In the genomic region with DNA sequence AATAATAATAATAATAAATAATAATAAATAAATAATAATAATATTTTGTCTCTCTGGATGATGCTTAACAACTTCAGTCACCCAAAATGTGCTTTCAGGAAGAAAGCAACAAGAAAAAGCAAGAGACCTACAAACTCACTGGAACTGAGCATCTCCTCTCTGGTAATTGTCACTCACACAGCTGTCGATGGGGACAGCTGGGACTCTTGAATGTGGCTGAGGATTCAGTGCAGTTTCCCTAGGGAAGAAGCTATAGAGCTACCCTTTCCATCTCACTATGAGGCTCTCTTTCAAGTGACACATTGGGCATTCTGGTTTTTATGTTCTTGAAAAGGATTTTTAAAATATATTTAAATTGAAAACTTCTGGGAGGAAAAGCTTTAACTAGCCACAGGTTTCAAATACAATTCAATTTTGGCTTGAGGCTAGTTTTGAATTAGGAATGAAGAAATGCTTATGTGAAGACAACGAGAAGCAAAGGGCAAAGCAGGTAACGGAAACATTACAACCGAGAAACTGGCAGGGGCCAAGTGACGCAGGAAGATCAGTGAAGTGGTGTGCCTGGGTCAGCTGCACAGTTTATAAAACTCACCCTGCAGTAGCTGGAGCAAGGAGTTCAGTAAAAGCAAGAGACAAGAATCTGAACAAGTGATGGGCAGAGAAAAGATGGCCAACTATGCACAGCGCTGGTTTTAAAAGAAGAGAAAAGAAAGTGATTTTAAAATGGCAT, we compare ENCODE assay signal across 26 mouse cellular contexts.
A peak's percentile ranks its signal among the peaks of the same experiment; 100 is the strongest.
DNase-seq lines count a peak whose midpoint lies in the region; ATAC-seq and TF ChIP-seq lines count a peak whose summit lies in the region.
"Had no signal": no experiment of that assay in that cellular context is flagged by ENCODE, and none has a peak within 500 bp of the region (broad histone marks: within the 10 kb centered on the region; RNA-seq: fewer than 3 reads in every experiment).

No protein-coding gene starts in this region.

- no peak overlapping the region for H3ac ChIP-seq in myocyte (ENCODE audit: control insufficient read depth, insufficient read length)

- no peaks in the 10 kb centered on the region for H3K36me3 ChIP-seq in embryonic facial prominence, embryonic 14.5 days (ENCODE audit: control insufficient read depth, insufficient read depth, low read length)
- H3K36me3 ChIP-seq in embryonic facial prominence, embryonic 10.5 days (replicated peaks) = no peaks in the 10 kb centered on the region
- H3K36me3 ChIP-seq in myocyte (ENCODE audit: control insufficient read depth, insufficient read depth) = no peaks in the 10 kb centered on the region
- no peaks in the 10 kb centered on the region for H3K36me3 ChIP-seq in midbrain, embryonic 14.5 days (ENCODE audit: control insufficient read depth, insufficient read depth, low read length)
- H3K36me3 ChIP-seq: embryonic facial prominence, embryonic 15.5 days; forebrain, embryonic 12.5 days; forebrain, embryonic 15.5 days; hindbrain, embryonic 10.5 days; hindbrain, embryonic 13.5 days had no signal

- ATAC-seq in embryonic facial prominence, embryonic 14.5 days (ENCODE audit: low read depth) = no peak
- ATAC-seq in erythroid progenitor cell, adult 5-6 weeks (replicated peaks; ENCODE audit: low FRiP score, poor library complexity, severe bottlenecking) = no peak
- ATAC-seq in midbrain, embryonic 14.5 days (ENCODE audit: low FRiP score, low TSS enrichment) = no peak
- ATAC-seq: activated CD4-positive, CD25-positive, alpha-beta regulatory T cell, adult 4 months; forebrain, embryonic 15.5 days; hindbrain, embryonic 16.5 days; inflammation-experienced regulatory T-cells, adult 6 months had no signal

- no peak overlapping the region for H3K27ac ChIP-seq in embryonic facial prominence, embryonic 14.5 days (replicated peaks; ENCODE audit: low read depth, low read length)
- H3K27ac ChIP-seq in embryonic facial prominence, embryonic 10.5 days (replicated peaks) = no peak overlapping the region
- H3K27ac ChIP-seq in midbrain, embryonic 14.5 days (replicated peaks; ENCODE audit: low read depth, low read length) = no peak overlapping the region
- H3K27ac ChIP-seq: embryonic facial prominence, embryonic 15.5 days; forebrain, embryonic 12.5 days; forebrain, embryonic 15.5 days; hindbrain, embryonic 10.5 days; hindbrain, embryonic 13.5 days had no signal

- H3K27me3 ChIP-seq in embryonic facial prominence, embryonic 14.5 days (replicated peaks; ENCODE audit: control insufficient read depth, insufficient read depth, low read length) = no peaks in the 10 kb centered on the region
- no peaks in the 10 kb centered on the region for H3K27me3 ChIP-seq in embryonic facial prominence, embryonic 10.5 days (replicated peaks; ENCODE audit: low read depth, poor library complexity, severe bottlenecking)
- no peaks in the 10 kb centered on the region for H3K27me3 ChIP-seq in myocyte (ENCODE audit: control insufficient read depth, insufficient read depth, insufficient read length)
- no peaks in the 10 kb centered on the region for H3K27me3 ChIP-seq in midbrain, embryonic 14.5 days (ENCODE audit: control insufficient read depth, insufficient read depth, low read length)
- H3K27me3 ChIP-seq: embryonic facial prominence, embryonic 15.5 days; forebrain, embryonic 12.5 days; forebrain, embryonic 15.5 days; hindbrain, embryonic 13.5 days had no signal

- no peak overlapping the region for H3K9ac ChIP-seq in embryonic facial prominence, embryonic 14.5 days (ENCODE audit: low read depth, low read length)
- no peak overlapping the region for H3K9ac ChIP-seq in midbrain, embryonic 14.5 days (replicated peaks; ENCODE audit: low read length)
- H3K9ac ChIP-seq: embryonic facial prominence, embryonic 15.5 days; forebrain, embryonic 12.5 days; forebrain, embryonic 15.5 days; hindbrain, embryonic 13.5 days had no signal

- DNase-seq in embryonic facial prominence, embryonic 14.5 days (ENCODE audit: low spot score) = peak; percentile 56
- no peak for DNase-seq in embryonic facial prominence, embryonic 10.5 days (ENCODE audit: low spot score)
- DNase-seq in urinary bladder, postnatal 25 days (ENCODE audit: low spot score) = peak; percentile 1
- DNase-seq in urinary bladder, adult 18-20 months (ENCODE audit: low spot score in 2 of 2) = no peak
- DNase-seq in midbrain, embryonic 14.5 days = no peak
- DNase-seq: adrenal gland, adult 8-10 months; adrenal gland, postnatal 25 days; cerebellum, adult 11-12 months; cerebellum, adult 8-10 months; cerebellum, postnatal 10 days; cerebellum, postnatal 36 days; embryo, embryonic 11 days; gastrocnemius, postnatal 10 days; gastrocnemius, postnatal 36 days; heart, postnatal 36 days had no signal

- no peaks in the 10 kb centered on the region for H3K9me3 ChIP-seq in embryonic facial prominence, embryonic 14.5 days (ENCODE audit: control insufficient read depth, low read length)
- H3K9me3 ChIP-seq in embryonic facial prominence, embryonic 10.5 days = no peaks in the 10 kb centered on the region
- no peaks in the 10 kb centered on the region for H3K9me3 ChIP-seq in midbrain, embryonic 14.5 days (ENCODE audit: control insufficient read depth, low read length)
- H3K9me3 ChIP-seq: embryonic facial prominence, embryonic 15.5 days; forebrain, embryonic 12.5 days; forebrain, embryonic 15.5 days; hindbrain, embryonic 10.5 days; hindbrain, embryonic 13.5 days had no signal

- 46% methylated on average over 6 of the region's 6 CpGs for WGBS in embryonic facial prominence, embryonic 14.5 days
- 72% methylated on average over 6 of the region's 6 CpGs for WGBS in embryonic facial prominence, embryonic 10.5 days
- WGBS in midbrain, embryonic 14.5 days = 89% methylated on average over 6 of the region's 6 CpGs

- no peak overlapping the region for H3K4me2 ChIP-seq in embryonic facial prominence, embryonic 14.5 days (ENCODE audit: low read depth, low read length)
- H3K4me2 ChIP-seq in myocyte (ENCODE audit: low read depth) = no peak overlapping the region
- no peak overlapping the region for H3K4me2 ChIP-seq in midbrain, embryonic 14.5 days (ENCODE audit: low read length)
- H3K4me2 ChIP-seq: embryonic facial prominence, embryonic 15.5 days; forebrain, embryonic 12.5 days; forebrain, embryonic 15.5 days; heart, embryonic 11.5 days; hindbrain, embryonic 13.5 days had no signal

- no peak overlapping the region for H3K4me3 ChIP-seq in embryonic facial prominence, embryonic 14.5 days (ENCODE audit: low read depth, low read length)
- no peak overlapping the region for H3K4me3 ChIP-seq in embryonic facial prominence, embryonic 10.5 days
- H3K4me3 ChIP-seq in myocyte = no peak overlapping the region
- H3K4me3 ChIP-seq in midbrain, embryonic 14.5 days (replicated peaks; ENCODE audit: low read depth, low read length) = no peak overlapping the region
- H3K4me3 ChIP-seq: embryonic facial prominence, embryonic 15.5 days; forebrain, embryonic 12.5 days; forebrain, embryonic 15.5 days; hindbrain, embryonic 10.5 days; hindbrain, embryonic 13.5 days had no signal

- peaks cover 17% of the 10 kb centered on the region for H3K4me1 ChIP-seq in embryonic facial prominence, embryonic 14.5 days (ENCODE audit: control insufficient read depth, insufficient read depth, low read length)
- H3K4me1 ChIP-seq in embryonic facial prominence, embryonic 10.5 days = peaks cover 35% of the 10 kb centered on the region
- H3K4me1 ChIP-seq in midbrain, embryonic 14.5 days (ENCODE audit: control insufficient read depth, insufficient read depth, low read length) = no peaks in the 10 kb centered on the region

- no peaks in the 10 kb centered on the region for H3K79me2 ChIP-seq in myocyte (ENCODE audit: control insufficient read depth, insufficient read depth)

- no peak for TF ChIP-seq POLR2A in myocyte (IDR thresholded peaks at IDR 0.05; ENCODE audit: insufficient read length, low read depth)

TF ChIP-seq in myocyte, 11 proteins besides CTCF, POLR2A, EP300 and RAD21:
- TF ChIP-seq REST (IDR thresholded peaks at IDR 0.05; ENCODE audit: insufficient read depth, insufficient read length) = no peak
- TF ChIP-seq MYOD1 (IDR thresholded peaks at IDR 0.05; ENCODE audit: control insufficient read depth in 1 of 3, insufficient read length in 2 of 3, low read depth in 2 of 3) = peak in 2 of 3 experiments; percentile 37 to 55
- TF ChIP-seq MYOG (IDR thresholded peaks at IDR 0.05; ENCODE audit: control insufficient read depth in 1 of 3, insufficient read depth in 1 of 3, insufficient read length in 2 of 3, low read depth in 2 of 3) = peak in 2 of 3 experiments; percentile 25 to 40
- TF ChIP-seq E2F4 (IDR thresholded peaks at IDR 0.05; ENCODE audit: insufficient read depth) = no peak
- peak; percentile 34 for TF ChIP-seq TCF12 (IDR thresholded peaks at IDR 0.05; ENCODE audit: insufficient read depth, poor library complexity, severe bottlenecking)

Comparison
In these comparisons a context has a peak if more than half of its experiments do, and no peak if none do; other contexts are left out.
1. DNase-seq: peak in embryonic facial prominence, embryonic 14.5 days (single experiment) and urinary bladder, postnatal 25 days (single experiment); none in embryonic facial prominence, embryonic 10.5 days (single experiment), urinary bladder, adult 18-20 months (0 of 2) and midbrain, embryonic 14.5 days (single experiment).